Mouse (Mus musculus): ENCODE measurements around the gene Kdm6b. TPM values are rescaled to one million over a fixed set of nuclear protein-coding genes. Genes with fewer than 3 reads are reported as not detected.
A peak's percentile ranks its signal among the peaks of the same experiment; 100 is the strongest.

Gene Kdm6b
- total RNA-seq (2012; rRNA removed) = 2.9 and 5.7 TPM in 2 replicates
- 0.36 and 0.66 TPM in 2 replicates for total RNA-seq (2014; rRNA removed)
- 6.0 and 7.2 TPM in 2 replicates for polyA plus RNA-seq (2012; ENCODE audit: insufficient read length, low read depth)

GRCm38 (mm10) chr11:69413221-69414181, at the start of gene Kdm6b:
TSS of gene Kdm6b (minus strand) at chr11:69413675.
- peak; percentile 33 for DNase-seq (ENCODE audit: extremely low read depth)
- H3K27me3 ChIP-seq (replicated peaks) = peaks cover 25% of the 10 kb centered on the region
- H3K9me3 ChIP-seq (replicated peaks; ENCODE audit: low read length) = no peaks in the 10 kb centered on the region
- H3K4me2 ChIP-seq (ENCODE audit: insufficient read depth, low read depth, poor library complexity, severe bottlenecking) = peak within 1 kb of the TSS; percentile 80
- peaks cover 41 to 67% of the 10 kb centered on the region in 2 experiments for H3K4me1 ChIP-seq (ENCODE audit: control insufficient read depth in 1 of 2, insufficient read depth in 2 of 2)
- H3K27ac ChIP-seq (ENCODE audit: insufficient read depth, low read depth) = peak within 1 kb of the TSS; percentile 92
- in situ Hi-C loops (cut with MboI; ENCODE audit: low pct_ligation_motif_present, low pct_unique_long_range_greater_than_20kb, low sequenced_read_pairs) (no loop called here), dilution Hi-C loops (cut with MboI; ENCODE audit: extremely low pct_ligation_motif_present, extremely low pct_unique_long_range_greater_than_20kb, low sequenced_read_pairs) (no loop called here)
- peak within 1 kb of the TSS in 2 of 3 experiments; percentile 3 to 62 for H3K4me3 ChIP-seq (replicated peaks in 1 of 3; ENCODE audit: low read depth in 2 of 3, low read length in 2 of 3, poor library complexity in 1 of 3)
- peak within 1 kb of the TSS; percentile 77 for H3K9ac ChIP-seq (ENCODE audit: insufficient read depth, low read depth)
- no peaks in the 10 kb centered on the region for H3K36me3 ChIP-seq (replicated peaks in 1 of 2; ENCODE audit: control insufficient read depth in 1 of 2, insufficient read depth in 1 of 2, low read length in 1 of 2)
- H3K79me2 ChIP-seq (replicated peaks; ENCODE audit: control insufficient read depth, extremely low read depth, insufficient read depth, poor library complexity, severe bottlenecking) = no peaks in the 10 kb centered on the region
- TF ChIP-seq CHD2 (IDR thresholded peaks at IDR 0.05; ENCODE audit: low read length) (peak; percentile 21; the same call in 1 of the 2 replicates), NRF1 (IDR thresholded peaks at IDR 0.05; ENCODE audit: low read depth, low read length) (no peak), MEF2A (IDR thresholded peaks at IDR 0.05; ENCODE audit: borderline replicate concordance, low read depth, low read length) (peak; percentile 19; the same call in 1 of the 2 replicates), CTCF (conservative IDR thresholded peaks at IDR 0.05 in 1 of 2, IDR thresholded peaks at IDR 0.05 in 1 of 2; ENCODE audit: low read depth in 2 of 2, low read length in 2 of 2) (peak in 1 of 2 experiments; percentile 4; a peak in 1 of 4 replicates), MXI1 (IDR thresholded peaks at IDR 0.05; ENCODE audit: low read depth, low read length) (no peak), IRF4 (IDR thresholded peaks at IDR 0.05; ENCODE audit: low read depth, low read length) (0 out of 2 replicates have a peak, but pooled peaks have one; percentile 20), MYC (IDR thresholded peaks at IDR 0.05; ENCODE audit: low read depth, low read length) (peak; percentile 46; the same call in 1 of the 2 replicates), SMC3 (IDR thresholded peaks at IDR 0.05; ENCODE audit: low read depth, low read length) (no peak), CHD1 (IDR thresholded peaks at IDR 0.05; ENCODE audit: low read depth, low read length) (peak; percentile 97), MAX (IDR thresholded peaks at IDR 0.05; ENCODE audit: low read length) (peak; percentile 49; the same call in 1 of the 2 replicates)

DNA sequence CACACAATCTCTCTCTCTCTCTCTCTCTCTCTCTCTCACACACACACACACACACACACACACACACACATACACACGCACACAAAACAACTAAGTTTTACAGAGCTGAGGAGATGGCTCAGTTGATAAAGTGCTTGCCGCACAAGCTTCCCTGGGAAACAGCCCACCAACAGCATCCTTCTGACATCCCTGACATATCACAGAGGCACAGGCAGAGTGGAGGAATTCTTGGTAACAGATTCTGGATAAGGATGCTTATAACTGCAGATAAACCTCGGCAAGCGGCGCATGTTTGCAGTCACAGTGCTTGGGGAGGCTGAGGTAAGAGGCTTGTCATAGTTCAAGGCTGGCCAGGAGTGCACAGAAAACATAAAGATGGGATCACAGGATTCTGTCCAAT, 48.1 kb upstream of the Kdm6b start:
- Histone ChIP-seq H3K36me3 (replicated peaks in 1 of 2; ENCODE audit: control insufficient read depth in 1 of 2, insufficient read depth in 1 of 2, low read length in 1 of 2) (no peaks in the 10 kb centered on the region), H3K4me2 (ENCODE audit: insufficient read depth, low read depth, poor library complexity, severe bottlenecking) (no peak overlapping the region), H3K9me3 (replicated peaks; ENCODE audit: low read length) (peaks cover 12% of the 10 kb centered on the region), H3K4me1 (ENCODE audit: control insufficient read depth in 1 of 2, insufficient read depth in 2 of 2) (peaks cover 9 to 27% of the 10 kb centered on the region in 2 experiments), H3K27me3 (replicated peaks) (peaks cover 38% of the 10 kb centered on the region), H3K79me2 (replicated peaks; ENCODE audit: control insufficient read depth, extremely low read depth, insufficient read depth, poor library complexity, severe bottlenecking) (no peaks in the 10 kb centered on the region), H3K4me3 (replicated peaks in 1 of 3; ENCODE audit: low read depth in 2 of 3, low read length in 2 of 3, poor library complexity in 1 of 3) (no peak overlapping the region), H3K9ac (ENCODE audit: insufficient read depth, low read depth) (no peak overlapping the region), H3K27ac (ENCODE audit: insufficient read depth, low read depth) (no peak overlapping the region)
- no peak for DNase-seq (ENCODE audit: extremely low read depth)
- dilution Hi-C loops (cut with MboI; ENCODE audit: extremely low pct_ligation_motif_present, extremely low pct_unique_long_range_greater_than_20kb, low sequenced_read_pairs) (no loop called here), in situ Hi-C loops (cut with MboI; ENCODE audit: low pct_ligation_motif_present, low pct_unique_long_range_greater_than_20kb, low sequenced_read_pairs) (no loop called here)
- no peak for TF ChIP-seq PAX5 (IDR thresholded peaks at IDR 0.05; ENCODE audit: low read length)
- no peak for TF ChIP-seq MAZ (IDR thresholded peaks at IDR 0.05; ENCODE audit: low read depth, low read length)
- no peak for TF ChIP-seq BHLHE40 (IDR thresholded peaks at IDR 0.05; ENCODE audit: low read depth, low read length)
- no peak for TF ChIP-seq HCFC1 (IDR thresholded peaks at IDR 0.05; ENCODE audit: low read depth, low read length)
- no peak for TF ChIP-seq MAX (IDR thresholded peaks at IDR 0.05; ENCODE audit: low read length)
- TF ChIP-seq UBTF (IDR thresholded peaks at IDR 0.05; ENCODE audit: low read depth, low read length) = no peak
- no peak for TF ChIP-seq MEF2A (IDR thresholded peaks at IDR 0.05; ENCODE audit: borderline replicate concordance, low read depth, low read length)
- no peak for TF ChIP-seq SMC3 (IDR thresholded peaks at IDR 0.05; ENCODE audit: low read depth, low read length)
- no peak for TF ChIP-seq TCF12 (IDR thresholded peaks at IDR 0.05; ENCODE audit: low read depth, low read length)
- TF ChIP-seq TBP (conservative IDR thresholded peaks at IDR 0.05; ENCODE audit: low read depth, low read length) = no peak
- TF ChIP-seq RAD21 (IDR thresholded peaks at IDR 0.05; ENCODE audit: low read depth, low read length) = no peak
- no peak for TF ChIP-seq ELF1 (IDR thresholded peaks at IDR 0.05; ENCODE audit: low read depth, low read length)
- no peak for TF ChIP-seq ZNF384 (IDR thresholded peaks at IDR 0.05; ENCODE audit: low read depth, low read length)
- no peak for TF ChIP-seq USF2 (conservative IDR thresholded peaks at IDR 0.05; ENCODE audit: low read depth, low read length)
